Mouse (Mus musculus) forebrain, embryonic 11.5 days (tissue): ENCODE measurements around the gene Ankrd10. TPM values are rescaled to one million over a fixed set of nuclear protein-coding genes. Genes with fewer than 3 reads are reported as not detected.
A peak's percentile ranks its signal among the peaks of the same experiment; 100 is the strongest.

Source experiments
- ATAC-seq: fragments of 200-750 bp; cut with Nextera tagmentation; replicated peaks from 2 replicates; pipeline ENCODE4 v1.8.0; 2017; ENCODE audit warnings: moderate TSS enrichment; ENCODE audit not compliant: low FRiP score
- DNase-seq: peaks from one replicate; pipeline ENCODE4 v3.0.0-alpha.2; 2017; ENCODE audit warnings: low spot score
- H3K27ac ChIP-seq: fragments of 300-500 bp; sonication (generic); 2 replicates; pipeline ENCODE4 v1.5.1; 2014; ENCODE audit warnings: low read depth, low read length
- H3K27me3 ChIP-seq: fragments of 300-500 bp; sonication (generic); 2 replicates; pipeline ENCODE4 v1.6.1; 2014; ENCODE audit warnings: mild to moderate bottlenecking, low read length, mixed read lengths; ENCODE audit not compliant: control insufficient read depth, insufficient read depth
- H3K36me3 ChIP-seq: fragments of 300-500 bp; sonication (generic); 2 replicates; pipeline ENCODE4 v1.6.1; 2014; ENCODE audit warnings: mild to moderate bottlenecking, low read length, moderate library complexity, mixed read lengths; ENCODE audit not compliant: control insufficient read depth, insufficient read depth
- H3K4me1 ChIP-seq: fragments of 300-500 bp; sonication (generic); replicated peaks from 2 replicates; pipeline ENCODE4 v1.6.1; 2014; ENCODE audit warnings: low read length, mixed read lengths; ENCODE audit not compliant: control insufficient read depth, insufficient read depth
- H3K4me2 ChIP-seq: fragments of 300-500 bp; sonication (generic); 2 replicates; pipeline ENCODE4 v1.6.1; 2014; ENCODE audit warnings: low read depth, mild to moderate bottlenecking, low read length, moderate library complexity, mixed read lengths; ENCODE audit not compliant: severe bottlenecking
- H3K4me3 ChIP-seq: fragments of 300-500 bp; sonication (generic); 2 replicates; pipeline ENCODE4 v1.5.1; 2014; ENCODE audit warnings: low read depth, low read length
- H3K9ac ChIP-seq: fragments of 300-500 bp; sonication (generic); 2 replicates; pipeline ENCODE4 v1.6.1; 2014; ENCODE audit warnings: low read length
- H3K9me3 ChIP-seq: fragments of 300-500 bp; sonication (generic); 2 replicates; pipeline ENCODE4 v1.6.1; 2016; ENCODE audit warnings: low read length, mixed read lengths; ENCODE audit not compliant: control insufficient read depth
- WGBS: fragments of 180-500 bp; shearing (Covaris S2); extraction: QIAGEN DNeasy Blood & Tissue Kit; methylation state at CpG from one replicate; pipeline ENCODE4 v1.1.7; 2014; 5-methylcytosine and 5-hydroxymethylcytosine counted together
- polyA plus RNA-seq: library from polyadenylated mRNA; unstranded; fragments of >200 nt; fragmentation: Nextera tagmentation; extraction: Ambion mirVana; gene quantifications from 2 replicates; pipeline ENCODE4 v1.2.1, GENCODE M21; 2014

Gene Ankrd10
- polyA plus RNA-seq, 1 experiment from 2014 or later, result 143 TPM

- DNase-seq, result peak; percentile 93
- Histone ChIP-seq H3K36me3 (0 out of 2 replicates have a peak, but pooled peaks cover 2% of the 10 kb centered on the region), H3K9me3 (no peaks in the 10 kb centered on the region), H3K4me2 (peak overlapping the region; percentile 87), H3K27me3 (no peaks in the 10 kb centered on the region), H3K4me3 (peak overlapping the region; percentile 95), H3K4me1 (peaks cover 17% of the 10 kb centered on the region), H3K9ac (peak overlapping the region; percentile 39), H3K27ac (peak overlapping the region; percentile 99)
- ATAC-seq, result peak; percentile 60
- WGBS, result 4% methylated on average over 30 of the region's 30 CpGs
These were observed 934 bp upstream of the Ankrd10 start for GRCm38 (mm10) chr8:11636324-11637057.

- Histone ChIP-seq H3K4me3 (peak overlapping the region; percentile 95), H3K9me3 (no peaks in the 10 kb centered on the region), H3K27me3 (no peaks in the 10 kb centered on the region), H3K4me1 (peaks cover 17% of the 10 kb centered on the region), H3K9ac (peak overlapping the region; percentile 98), H3K27ac (peak overlapping the region; percentile 99), H3K4me2 (peak overlapping the region; percentile 87), H3K36me3 (peaks cover 5% of the 10 kb centered on the region; the same call in 1 of the 2 replicates)
- peak; percentile 97 for DNase-seq
- under 1% methylated on average over 70 of the region's 70 CpGs for WGBS
- peak; percentile 80 for ATAC-seq
These were observed 462 bp downstream of the Ankrd10 start for GRCm38 (mm10) chr8:11635012-11635577.

GRCm38 (mm10) chr8:11634331-11635011 lies 1.1 kb downstream of the Ankrd10 start:
- Histone ChIP-seq H3K9me3 (no peaks in the 10 kb centered on the region), H3K9ac (peak overlapping the region; percentile 98), H3K4me3 (peak overlapping the region; percentile 95), H3K4me1 (peaks cover 17% of the 10 kb centered on the region), H3K27me3 (no peaks in the 10 kb centered on the region), H3K36me3 (peaks cover 5% of the 10 kb centered on the region; the same call in 1 of the 2 replicates), H3K27ac (no peak overlapping the region), H3K4me2 (peak overlapping the region; percentile 87)
- no peak for DNase-seq
- ATAC-seq, result peak; percentile 4; the same call in 1 of the 2 replicates
- WGBS, result under 1% methylated on average over 39 of the region's 39 CpGs

- H3K9me3 ChIP-seq, result no peaks in the 10 kb centered on the region
- peaks cover 5% of the 10 kb centered on the region; the same call in 1 of the 2 replicates for H3K36me3 ChIP-seq
- no peak overlapping the region for H3K27ac ChIP-seq
- peaks cover 17% of the 10 kb centered on the region for H3K4me1 ChIP-seq
- WGBS, result 76% methylated on average over 7 of the region's 7 CpGs
- H3K4me2 ChIP-seq, result peak overlapping the region; percentile 87
- H3K27me3 ChIP-seq, result no peaks in the 10 kb centered on the region
- H3K4me3 ChIP-seq, result peak overlapping the region; percentile 95
- DNase-seq, result no peak
- H3K9ac ChIP-seq, result peak overlapping the region; percentile 98
- ATAC-seq, result no peak
These were observed 2.1 kb downstream of the Ankrd10 start for GRCm38 (mm10) chr8:11633414-11633813.

GRCm38 (mm10) chr8:11632406-11632805 lies 3.2 kb downstream of the Ankrd10 start:
- Histone ChIP-seq H3K9me3 (no peaks in the 10 kb centered on the region), H3K4me1 (peaks cover 17% of the 10 kb centered on the region), H3K36me3 (peaks cover 10% of the 10 kb centered on the region; the same call in 1 of the 2 replicates), H3K27ac (no peak overlapping the region), H3K27me3 (no peaks in the 10 kb centered on the region), H3K4me2 (no peak overlapping the region), H3K9ac (no peak overlapping the region), H3K4me3 (no peak overlapping the region)
- 77% methylated on average over 2 of the region's 2 CpGs for WGBS
- ATAC-seq (no peak), DNase-seq (no peak)

- Histone ChIP-seq H3K4me1 (peaks cover 16% of the 10 kb centered on the region), H3K36me3 (peaks cover 14% of the 10 kb centered on the region; the same call in 1 of the 2 replicates), H3K4me2 (no peak overlapping the region), H3K27ac (no peak overlapping the region), H3K9me3 (no peaks in the 10 kb centered on the region), H3K27me3 (no peaks in the 10 kb centered on the region), H3K9ac (no peak overlapping the region), H3K4me3 (no peak overlapping the region)
- DNase-seq (no peak), ATAC-seq (no peak)
- WGBS, result 90% methylated on average over 5 of the region's 5 CpGs
These were observed 6.4 kb downstream of the Ankrd10 start for GRCm38 (mm10) chr8:11629206-11629605.

- Histone ChIP-seq H3K36me3 (peaks cover 14% of the 10 kb centered on the region; the same call in 1 of the 2 replicates), H3K4me2 (no peak overlapping the region), H3K9me3 (no peaks in the 10 kb centered on the region), H3K27me3 (no peaks in the 10 kb centered on the region), H3K4me1 (peaks cover 11% of the 10 kb centered on the region), H3K4me3 (no peak overlapping the region), H3K27ac (no peak overlapping the region), H3K9ac (no peak overlapping the region)
- no peak for ATAC-seq
- WGBS, result 87% methylated on average over 7 of the region's 7 CpGs
- DNase-seq, result no peak
These were observed 6.9 kb downstream of the Ankrd10 start for GRCm38 (mm10) chr8:11628506-11629132.

- Histone ChIP-seq H3K9ac (no peak overlapping the region), H3K4me3 (no peak overlapping the region), H3K9me3 (no peaks in the 10 kb centered on the region), H3K4me2 (no peak overlapping the region), H3K27ac (no peak overlapping the region), H3K36me3 (peaks cover 14% of the 10 kb centered on the region; the same call in 1 of the 2 replicates), H3K27me3 (no peaks in the 10 kb centered on the region), H3K4me1 (peaks cover 5% of the 10 kb centered on the region; the same call in 1 of the 2 replicates)
- no peak for DNase-seq
- WGBS, result 89% methylated on average over 9 of the region's 9 CpGs
- no peak for ATAC-seq
These were observed 7.8 kb downstream of the Ankrd10 start for GRCm38 (mm10) chr8:11627717-11628116.
